Mouse (Mus musculus) CH12.LX (cell line): Measurements from ENCODE around the gene Jam2. TPM values are rescaled to one million over a fixed set of nuclear protein-coding genes. Genes with fewer than 3 reads are reported as not detected.

Source experiments
- DNase-seq: peaks from one replicate; pipeline ENCODE4 v3.0.0-alpha.2; 2013; ENCODE audit errors: extremely low read depth
- H3K27ac ChIP-seq: 2 replicates; pipeline ENCODE4 v1.5.1; 2012; ENCODE audit warnings: low read depth, mild to moderate bottlenecking, control low read depth, moderate library complexity; ENCODE audit not compliant: insufficient read depth
- H3K27me3 ChIP-seq: replicated peaks from 2 replicates; pipeline ENCODE3; 2012; ENCODE audit warnings: inconsistent platforms
- H3K36me3 ChIP-seq, 2 experiments: replicated peaks in 1 of 2; 2 replicates each; pipeline versions ENCODE3 to v1.6.1; 2012; ENCODE audit warnings: inconsistent platforms in 1 of 2, low read length in 1 of 2, mild to moderate bottlenecking in 1 of 2, mixed read lengths in 1 of 2, moderate library complexity in 1 of 2; ENCODE audit not compliant: control insufficient read depth in 1 of 2, insufficient read depth in 1 of 2
- H3K4me1 ChIP-seq, 2 experiments: 2 replicates each; pipeline ENCODE4 v1.6.1; 2012; ENCODE audit warnings: inconsistent platforms in 1 of 2, moderate library complexity in 1 of 2; ENCODE audit not compliant: insufficient read depth in 2 of 2, control insufficient read depth in 1 of 2
- H3K4me2 ChIP-seq: 2 replicates; pipeline ENCODE4 v1.6.1; 2012; ENCODE audit warnings: low read depth, mild to moderate bottlenecking, control low read depth; ENCODE audit not compliant: poor library complexity, insufficient read depth, severe bottlenecking
- H3K4me3 ChIP-seq, 3 experiments: fragments of 150-350 bp in 1 of 3; sonication (generic) in 1 of 3; replicated peaks in 1 of 3; 2 replicates each; pipeline versions ENCODE3 to v1.5.1; 2011 to 2012; ENCODE audit warnings: low read depth in 2 of 3, low read length in 2 of 3, mild to moderate bottlenecking in 2 of 3, moderate library complexity in 2 of 3, control low read depth in 1 of 3, improper control_type of control experiment in 1 of 3, inconsistent platforms in 1 of 3, mixed read lengths in 1 of 3; ENCODE audit not compliant: poor library complexity in 1 of 3
- H3K79me2 ChIP-seq: replicated peaks from 2 replicates; pipeline ENCODE4 v1.6.1; 2012; ENCODE audit warnings: mild to moderate bottlenecking, moderate library complexity; ENCODE audit not compliant: control insufficient read depth, poor library complexity, insufficient read depth, severe bottlenecking; ENCODE audit errors: extremely low read depth
- H3K9ac ChIP-seq: 2 replicates; pipeline ENCODE4 v1.6.1; 2012; ENCODE audit warnings: low read depth, mild to moderate bottlenecking, control low read depth, moderate library complexity; ENCODE audit not compliant: insufficient read depth
- H3K9me3 ChIP-seq: replicated peaks from 2 replicates; pipeline ENCODE3; 2012; ENCODE audit warnings: low read length, inconsistent platforms, mixed read lengths
- BHLHE40 ChIP-seq: IDR thresholded peaks from 2 replicates; pipeline ENCODE4 v1.6.1; 2011; ENCODE audit warnings: mild to moderate bottlenecking, low read depth, low read length, improper control_type of control experiment
- CHD2 ChIP-seq: IDR thresholded peaks from 2 replicates; pipeline ENCODE4 v1.6.1; 2011; ENCODE audit warnings: low read length, improper control_type of control experiment
- CTCF ChIP-seq, 2 experiments: IDR thresholded peaks in 1 of 2; conservative IDR thresholded peaks in 1 of 2; 2 replicates each; pipeline ENCODE4 v1.5.1; 2011 to 2012; ENCODE audit warnings: low read depth in 2 of 2, low read length in 2 of 2, improper control_type of control experiment in 1 of 2, inconsistent platforms in 1 of 2, mild to moderate bottlenecking in 1 of 2, moderate library complexity in 1 of 2
- E2F4 ChIP-seq: IDR thresholded peaks from 2 replicates; pipeline ENCODE4 v1.6.1; 2011; ENCODE audit warnings: low read depth, low read length, improper control_type of control experiment; ENCODE audit not compliant: insufficient replicate concordance
- ELF1 ChIP-seq: IDR thresholded peaks from 2 replicates; pipeline ENCODE4 v1.6.1; 2014; ENCODE audit warnings: low read depth, mild to moderate bottlenecking, inconsistent platforms, low read length, improper control_type of control experiment
- ETS1 ChIP-seq: conservative IDR thresholded peaks from 2 replicates; pipeline ENCODE4 v1.6.1; 2012; ENCODE audit warnings: low read depth, mild to moderate bottlenecking, inconsistent platforms, low read length, improper control_type of control experiment, moderate library complexity
- GABPA ChIP-seq: IDR thresholded peaks from 2 replicates; pipeline ENCODE4 v1.6.1; 2012; ENCODE audit warnings: low read depth, low read length, improper control_type of control experiment, inconsistent platforms; ENCODE audit not compliant: insufficient replicate concordance
- JUN ChIP-seq: IDR thresholded peaks from 2 replicates; pipeline ENCODE4 v1.6.1; 2011; ENCODE audit warnings: low read depth, mild to moderate bottlenecking, low read length, improper control_type of control experiment, moderate library complexity; ENCODE audit not compliant: insufficient read depth
- JUND ChIP-seq: conservative IDR thresholded peaks from 2 replicates; pipeline ENCODE4 v1.6.1; 2011; ENCODE audit warnings: low read depth, low read length, improper control_type of control experiment
- KAT2A ChIP-seq: IDR thresholded peaks from 2 replicates; pipeline ENCODE4 v1.6.1; 2012; ENCODE audit warnings: low read length, improper control_type of control experiment, inconsistent platforms; ENCODE audit not compliant: insufficient replicate concordance
- MAFK ChIP-seq: IDR thresholded peaks from 2 replicates; pipeline ENCODE4 v1.6.1; 2011; ENCODE audit warnings: low read length, improper control_type of control experiment; ENCODE audit not compliant: insufficient replicate concordance
- MAX ChIP-seq: IDR thresholded peaks from 2 replicates; pipeline ENCODE4 v1.6.1; 2011; ENCODE audit warnings: low read length, improper control_type of control experiment
- MEF2A ChIP-seq: IDR thresholded peaks from 2 replicates; pipeline ENCODE4 v1.6.1; 2014; ENCODE audit warnings: low read depth, mild to moderate bottlenecking, inconsistent platforms, low read length, improper control_type of control experiment, borderline replicate concordance
- MXI1 ChIP-seq: IDR thresholded peaks from 2 replicates; pipeline ENCODE4 v1.6.1; 2011; ENCODE audit warnings: mild to moderate bottlenecking, low read depth, low read length, improper control_type of control experiment
- MYC ChIP-seq: IDR thresholded peaks from 2 replicates; pipeline ENCODE4 v1.6.1; 2011; ENCODE audit warnings: low read depth, mild to moderate bottlenecking, improper control_type of control experiment, low read length
- NELFE ChIP-seq: IDR thresholded peaks from 2 replicates; pipeline ENCODE4 v1.6.1; 2011; ENCODE audit warnings: low read depth, low read length, improper control_type of control experiment
- NRF1 ChIP-seq: IDR thresholded peaks from 2 replicates; pipeline ENCODE4 v1.6.1; 2014; ENCODE audit warnings: low read depth, mild to moderate bottlenecking, inconsistent platforms, low read length, improper control_type of control experiment, moderate library complexity
- PAX5 ChIP-seq: IDR thresholded peaks from 2 replicates; pipeline ENCODE4 v1.6.1; 2012; ENCODE audit warnings: low read length, inconsistent platforms, mixed read lengths
- POLR2A ChIP-seq: IDR thresholded peaks from 2 replicates; pipeline ENCODE4 v1.6.1; 2011; ENCODE audit warnings: low read depth, mild to moderate bottlenecking, improper control_type of control experiment, low read length
- POLR2AphosphoS2 ChIP-seq: IDR thresholded peaks from 2 replicates; pipeline ENCODE4 v1.6.1; 2011; ENCODE audit warnings: low read depth, low read length, improper control_type of control experiment
- RCOR1 ChIP-seq: conservative IDR thresholded peaks from 2 replicates; pipeline ENCODE4 v1.6.1; 2012; ENCODE audit warnings: low read depth, mild to moderate bottlenecking, inconsistent platforms, low read length, improper control_type of control experiment
- SMC3 ChIP-seq: IDR thresholded peaks from 2 replicates; pipeline ENCODE4 v1.6.1; 2011; ENCODE audit warnings: low read depth, low read length, improper control_type of control experiment
- UBTF ChIP-seq: IDR thresholded peaks from 2 replicates; pipeline ENCODE4 v1.6.1; 2012; ENCODE audit warnings: low read depth, mild to moderate bottlenecking, inconsistent platforms, low read length, improper control_type of control experiment, moderate library complexity
- USF1 ChIP-seq: IDR thresholded peaks from 2 replicates; pipeline ENCODE4 v1.6.1; 2014; ENCODE audit warnings: low read depth, mild to moderate bottlenecking, inconsistent platforms, low read length, improper control_type of control experiment
- ZMIZ1 ChIP-seq: IDR thresholded peaks from 2 replicates; pipeline ENCODE4 v1.6.1; 2012; ENCODE audit warnings: low read depth, mild to moderate bottlenecking, inconsistent platforms, low read length, improper control_type of control experiment
- ZNF384 ChIP-seq: IDR thresholded peaks from 2 replicates; pipeline ENCODE4 v1.6.1; 2012; ENCODE audit warnings: low read depth, low read length, improper control_type of control experiment, inconsistent platforms
- dilution Hi-C: fragments of 300-500 bp; cut with MboI; formaldehyde crosslinking; loops from 2 replicates; pipeline ENCODE4 v1.14.3; 2020; ENCODE audit warnings: low sequenced_read_pairs; ENCODE audit not compliant: extremely low pct_unique_long_range_greater_than_20kb, extremely low pct_ligation_motif_present
- in situ Hi-C: fragments of 300-500 bp; cut with MboI; formaldehyde crosslinking; loops from 3 replicates; pipeline ENCODE4 v1.14.3; 2019; ENCODE audit warnings: low sequenced_read_pairs, low pct_ligation_motif_present, low pct_unique_long_range_greater_than_20kb, mixed read lengths
- polyA plus RNA-seq: library from polyadenylated mRNA; unstranded; fragments of >175 nt; gene quantifications from 2 replicates; pipeline ENCODE4 v1.2.1, GENCODE M21; 2012; ENCODE audit warnings: low read depth; ENCODE audit not compliant: insufficient read length
- total RNA-seq, 2 experiments: library from RNA; depleted of rRNA; stranded (reverse); fragments of 300-350 nt in 1 of 2; fragments of >200 nt in 1 of 2; gene quantifications; 2 replicates each; pipeline ENCODE4 v1.2.3; 2012 to 2014

The Jam2 gene
- total and polyA plus RNA-seq, 3 experiments = 0.08 to 0.09 TPM; not detected in 1

DNA sequence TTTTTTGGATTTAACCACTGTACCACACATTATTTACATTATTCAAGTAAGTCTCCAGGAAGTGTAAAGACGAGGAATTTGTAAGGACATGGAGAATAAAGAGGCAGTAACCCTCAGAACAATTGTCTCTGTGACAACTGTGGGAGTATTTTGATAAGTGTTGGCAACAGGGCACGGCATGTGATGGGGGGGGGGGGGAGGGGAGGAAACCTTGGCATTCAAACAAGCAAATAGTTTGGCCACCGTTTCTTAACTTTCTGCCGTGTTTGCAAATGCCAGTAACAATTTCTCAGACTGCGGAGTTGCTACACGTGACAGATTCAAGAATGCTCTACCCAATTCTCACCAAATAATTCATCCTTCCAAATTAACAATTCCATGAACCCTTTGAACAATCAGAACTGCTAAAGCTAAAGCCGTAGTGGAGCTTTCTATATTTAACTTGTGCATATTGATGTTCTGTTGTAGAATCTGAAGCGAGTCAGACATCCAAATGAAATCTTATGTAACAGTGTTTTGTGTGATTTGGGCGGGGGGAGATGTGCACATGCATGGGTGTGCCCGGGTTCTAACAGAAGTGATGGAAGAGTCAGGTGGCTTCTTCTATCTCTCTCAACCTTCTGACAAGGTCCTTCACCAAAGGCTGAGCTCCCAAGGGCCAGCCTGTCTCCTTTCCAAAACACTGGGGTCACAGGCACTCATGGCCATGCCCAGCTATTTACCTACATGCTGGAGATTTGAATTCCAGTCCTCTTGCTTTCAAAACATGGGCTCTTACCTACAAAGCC is 29.0 kb upstream of the Jam2 start:
- no peaks in the 10 kb centered on the region for H3K79me2 ChIP-seq
- TF ChIP-seq USF1 (no peak), ELF1 (no peak), NRF1 (no peak), JUND (no peak), MXI1 (no peak), E2F4 (no peak), POLR2A (no peak), CHD2 (no peak), JUN (no peak), ZMIZ1 (no peak), SMC3 (no peak), UBTF (no peak)
- no peaks in the 10 kb centered on the region for H3K9me3 ChIP-seq
- H3K27me3 ChIP-seq = peaks cover 7% of the 10 kb centered on the region
- no peak overlapping the region for H3K4me3 ChIP-seq
- H3K27ac ChIP-seq = no peak overlapping the region
- no peaks in the 10 kb centered on the region for H3K4me1 ChIP-seq
- H3K9ac ChIP-seq = no peak overlapping the region
- dilution Hi-C loops = no loop called here
- no peak for DNase-seq
- in situ Hi-C loops = no loop called here
- no peak overlapping the region for H3K4me2 ChIP-seq
- no peaks in the 10 kb centered on the region for H3K36me3 ChIP-seq

DNA sequence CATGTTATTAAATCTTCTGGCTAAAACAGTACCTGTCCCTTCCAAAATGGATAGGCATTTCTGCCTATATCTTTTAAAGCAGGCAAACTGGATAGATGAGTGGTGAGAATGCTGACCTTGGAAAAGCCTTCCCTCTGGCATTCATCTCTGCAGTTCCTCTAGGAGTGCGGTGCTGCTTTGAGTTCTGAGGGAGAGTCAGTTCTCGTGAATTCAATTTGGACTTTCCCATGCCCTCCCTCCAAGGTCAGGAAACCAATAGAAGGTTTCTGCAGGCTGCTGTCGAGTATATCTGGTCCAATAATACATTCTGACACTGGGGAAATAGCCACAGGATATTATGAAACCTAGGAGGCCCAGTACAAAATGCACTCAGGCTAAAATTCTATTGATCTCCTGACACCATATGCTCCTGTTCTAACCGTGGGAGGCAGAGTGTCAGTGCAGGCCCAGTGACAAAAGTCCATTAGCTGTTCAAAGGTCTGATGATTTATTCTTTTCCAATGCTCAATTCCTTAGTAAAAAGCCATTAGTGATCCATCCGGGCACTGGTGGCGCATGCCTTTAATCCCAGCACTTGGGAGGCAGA is 28.1 kb upstream of the Jam2 start:
- no peak overlapping the region for H3K9ac ChIP-seq
- H3K27ac ChIP-seq = no peak overlapping the region
- in situ Hi-C loops (no loop called here), dilution Hi-C loops (no loop called here)
- H3K4me2 ChIP-seq = no peak overlapping the region
- H3K79me2 ChIP-seq = no peaks in the 10 kb centered on the region
- TF ChIP-seq BHLHE40 (no peak), POLR2AphosphoS2 (no peak), MYC (no peak), NELFE (no peak), USF1 (no peak), CTCF (conservative IDR thresholded peaks at IDR 0.05 in 1 of 2, IDR thresholded peaks at IDR 0.05 in 1 of 2; ENCODE audit: low read depth in 2 of 2, low read length in 2 of 2) (no peak), RCOR1 (no peak), MAFK (no peak), ETS1 (no peak), ELF1 (no peak), MEF2A (no peak), PAX5 (no peak), MAX (no peak), GABPA (no peak), ZNF384 (no peak), KAT2A (no peak)
- H3K27me3 ChIP-seq = peaks cover 7% of the 10 kb centered on the region
- H3K4me3 ChIP-seq = no peak overlapping the region
- no peaks in the 10 kb centered on the region for H3K9me3 ChIP-seq
- H3K4me1 ChIP-seq = no peaks in the 10 kb centered on the region
- no peaks in the 10 kb centered on the region for H3K36me3 ChIP-seq
- no peak for DNase-seq
